Mouse (Mus musculus): ENCODE measurements at regions not wholly inside any gene's neighbourhood (a gene's known extent, or its start where the extent isn't known, plus 50 kb on each side); places are given as distances from the start of the nearest gene placed in this dataset.

DNA sequence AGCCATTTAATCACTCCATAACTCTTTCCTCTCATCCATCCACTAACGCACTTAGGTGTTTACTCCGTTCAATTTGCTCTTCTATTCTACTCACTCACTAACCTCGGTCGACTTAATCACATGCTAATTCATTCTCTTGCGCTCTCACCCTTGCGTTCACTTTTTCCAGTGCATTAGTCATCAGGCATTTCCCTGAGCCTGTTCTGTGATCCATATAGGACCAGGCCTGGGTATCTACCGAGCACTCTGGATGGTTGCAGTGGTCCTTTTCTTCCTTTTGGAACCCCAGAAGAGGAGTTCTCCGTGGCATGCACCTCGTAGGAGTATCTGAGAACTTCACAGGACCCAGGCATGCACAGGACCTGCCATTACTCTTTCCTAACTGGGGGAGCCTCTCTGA is 270.1 kb downstream of the 4933412E24Rik start:
- Histone ChIP-seq H3K27me3 (no peaks in the 10 kb centered on the region), H3K9ac (replicated peaks) (no peak overlapping the region), H3K36me3 (no peaks in the 10 kb centered on the region), H3K9me3 (no peaks in the 10 kb centered on the region), H3K4me1 (no peaks in the 10 kb centered on the region), H3K4me3 (no peak overlapping the region), H3K27ac (replicated peaks) (no peak overlapping the region), H3K4me2 (replicated peaks) (no peak overlapping the region)
- 47% methylated on average over 9 of the region's 9 CpGs for WGBS
- ATAC-seq (replicated peaks): 0 out of 2 replicates have a peak, but pooled peaks have one; percentile 23

DNA sequence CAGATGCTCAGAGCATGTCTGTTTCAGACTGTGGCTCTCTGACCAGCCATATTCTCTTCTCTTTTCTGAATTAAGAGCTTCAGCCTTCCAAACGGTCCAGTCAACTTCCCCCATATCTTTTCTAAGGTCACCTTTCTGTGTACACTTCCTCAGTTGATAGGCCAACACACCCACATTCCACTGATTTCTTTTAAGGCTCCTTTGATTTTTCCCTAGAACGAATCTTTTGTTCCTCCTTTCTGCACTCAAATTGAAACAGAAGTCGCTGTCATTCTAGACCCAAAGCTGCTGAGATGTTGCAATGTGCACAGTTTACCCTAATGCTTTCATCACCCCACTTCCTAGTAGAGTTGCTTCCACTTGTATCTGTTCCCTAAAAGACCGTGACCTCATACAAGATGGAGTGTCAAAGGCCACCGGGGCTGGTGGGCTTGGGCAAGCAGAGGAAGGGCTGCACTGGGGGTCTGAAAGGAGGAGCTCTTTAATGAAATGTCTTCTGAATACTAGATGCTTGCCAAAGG is 271.9 kb downstream of the 4933412E24Rik start:
- no peak overlapping the region for H3K4me3 ChIP-seq
- H3K4me2 ChIP-seq (replicated peaks): no peak overlapping the region
- H3K9ac ChIP-seq (replicated peaks): no peak overlapping the region
- WGBS: 64% methylated on average over 5 of the region's 5 CpGs
- ATAC-seq (replicated peaks): no peak
- no peaks in the 10 kb centered on the region for H3K4me1 ChIP-seq
- no peaks in the 10 kb centered on the region for H3K36me3 ChIP-seq
- no peak overlapping the region for H3K27ac ChIP-seq (replicated peaks)
- H3K9me3 ChIP-seq: no peaks in the 10 kb centered on the region
- no peaks in the 10 kb centered on the region for H3K27me3 ChIP-seq

GRCm38 (mm10) chr15:59739197-59739596 is 277.2 kb downstream of the 4933412E24Rik start:
- no peak for ATAC-seq (replicated peaks)
- no peaks in the 10 kb centered on the region for H3K9me3 ChIP-seq
- no peak overlapping the region for H3K4me2 ChIP-seq (replicated peaks)
- H3K27ac ChIP-seq (replicated peaks): no peak overlapping the region
- H3K36me3 ChIP-seq: no peaks in the 10 kb centered on the region
- WGBS: 89% methylated on average over 5 of the region's 5 CpGs
- no peak overlapping the region for H3K4me3 ChIP-seq
- H3K9ac ChIP-seq (replicated peaks): no peak overlapping the region
- H3K4me1 ChIP-seq: no peaks in the 10 kb centered on the region
- no peaks in the 10 kb centered on the region for H3K27me3 ChIP-seq

- no peaks in the 10 kb centered on the region for H3K36me3 ChIP-seq
- no peak overlapping the region for H3K4me3 ChIP-seq
- no peak overlapping the region for H3K27ac ChIP-seq (replicated peaks)
- no peaks in the 10 kb centered on the region for H3K9me3 ChIP-seq
- 88% methylated on average over 4 of the region's 4 CpGs for WGBS
- H3K27me3 ChIP-seq: no peaks in the 10 kb centered on the region
- no peak overlapping the region for H3K9ac ChIP-seq (replicated peaks)
- H3K4me2 ChIP-seq (replicated peaks): no peak overlapping the region
- ATAC-seq (replicated peaks): no peak
- H3K4me1 ChIP-seq: no peaks in the 10 kb centered on the region
Observed at GRCm38 (mm10) chr15:59737247-59737646, 279.2 kb downstream of the 4933412E24Rik start.

DNA sequence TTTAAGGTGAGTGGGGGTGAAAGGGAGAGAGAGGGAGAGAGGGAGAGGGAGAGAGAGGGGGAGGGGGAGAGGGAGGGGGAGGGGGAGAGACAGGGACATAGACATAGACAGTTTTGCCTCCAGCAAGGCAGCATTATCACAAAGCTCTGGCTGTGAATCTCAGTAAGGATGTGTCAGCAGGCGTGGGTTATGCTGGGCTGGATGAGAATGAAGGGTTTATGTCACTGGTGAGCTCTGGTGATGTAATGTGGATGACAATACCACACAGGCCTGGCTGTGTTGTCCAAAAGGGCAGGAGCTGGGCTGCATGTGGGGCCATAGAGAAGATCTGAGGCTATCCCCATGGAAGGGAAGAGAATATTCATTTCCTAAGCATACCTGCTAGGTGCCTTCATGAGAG is 282.0 kb downstream of the 4933412E24Rik start:
- Histone ChIP-seq H3K4me1 (no peaks in the 10 kb centered on the region), H3K4me2 (replicated peaks) (no peak overlapping the region), H3K27me3 (no peaks in the 10 kb centered on the region), H3K27ac (replicated peaks) (no peak overlapping the region), H3K9ac (replicated peaks) (no peak overlapping the region), H3K9me3 (no peaks in the 10 kb centered on the region), H3K4me3 (no peak overlapping the region), H3K36me3 (no peaks in the 10 kb centered on the region)
- no peak for ATAC-seq (replicated peaks)
- WGBS: 73% methylated on average over 1 of the region's 1 CpGs

DNA sequence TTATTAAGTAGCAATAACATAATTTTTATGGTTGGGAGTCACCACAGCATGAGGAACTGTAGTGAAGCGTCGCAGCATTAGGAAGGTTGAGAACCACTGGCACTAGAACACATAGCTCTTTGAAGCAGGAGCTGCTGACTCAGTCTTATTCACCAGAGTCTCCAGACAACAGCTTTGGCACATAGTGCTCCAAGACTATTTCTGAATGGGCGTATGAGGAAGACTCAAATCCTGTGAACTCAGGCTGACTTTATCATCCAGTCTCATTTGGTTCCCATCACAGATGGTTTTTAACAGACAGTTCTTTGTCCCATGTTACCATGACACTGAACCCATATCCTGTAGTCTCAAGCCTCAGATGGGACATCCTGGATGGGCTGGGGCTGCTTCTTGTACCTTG is 282.5 kb downstream of the 4933412E24Rik start:
- H3K4me1 ChIP-seq: no peaks in the 10 kb centered on the region
- WGBS: 96% methylated on average over 3 of the region's 3 CpGs
- ATAC-seq (replicated peaks): no peak

DNA sequence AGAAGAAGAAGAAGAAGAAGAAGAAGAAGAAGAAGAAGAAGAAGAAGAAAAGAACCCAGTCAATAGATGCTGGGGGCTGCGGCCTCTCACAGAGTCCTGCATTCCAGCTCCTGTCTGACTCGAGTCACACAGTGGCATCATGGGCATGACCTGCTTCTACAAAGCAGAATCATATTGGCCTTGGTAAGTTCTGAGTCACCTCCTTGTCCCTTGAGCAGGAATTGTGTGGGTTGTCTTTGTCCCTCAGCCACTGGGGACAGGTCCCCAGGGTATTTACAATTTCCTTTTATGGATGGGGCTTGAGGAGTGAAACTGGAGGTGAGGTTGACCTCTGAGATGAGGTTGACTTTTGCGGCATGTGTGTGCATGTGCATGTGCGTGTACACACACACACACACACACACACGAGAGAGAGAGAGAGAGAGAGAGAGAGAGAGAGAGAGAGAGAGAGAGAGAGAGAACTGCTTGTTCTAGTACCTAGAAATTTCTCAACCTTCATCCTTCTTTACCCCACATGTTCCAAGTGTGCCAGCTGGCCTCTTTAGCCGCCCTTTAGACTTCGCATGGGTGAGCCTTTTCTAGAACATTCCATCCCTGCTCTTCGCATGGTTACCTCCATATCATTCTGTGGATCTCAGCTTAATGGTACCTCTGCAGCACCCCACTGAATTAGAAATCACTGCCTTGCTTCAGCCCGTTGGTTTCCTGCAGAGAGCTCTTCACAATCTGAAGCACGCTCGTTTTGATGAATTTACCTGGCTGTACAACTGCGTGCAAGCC is 283.2 kb downstream of the 4933412E24Rik start:
- WGBS: 80% methylated on average over 12 of the region's 12 CpGs
- ATAC-seq (replicated peaks): no peak
- H3K4me1 ChIP-seq: no peaks in the 10 kb centered on the region
- no peak overlapping the region for H3K27ac ChIP-seq (replicated peaks)
- H3K9me3 ChIP-seq: no peaks in the 10 kb centered on the region
- no peak overlapping the region for H3K4me3 ChIP-seq
- no peaks in the 10 kb centered on the region for H3K27me3 ChIP-seq
- H3K9ac ChIP-seq (replicated peaks): no peak overlapping the region
- no peak overlapping the region for H3K4me2 ChIP-seq (replicated peaks)
- H3K36me3 ChIP-seq: no peaks in the 10 kb centered on the region

More for the DNA sequence above, 282.5 kb downstream of the 4933412E24Rik start:
- no peaks in the 10 kb centered on the region for H3K9me3 ChIP-seq
- H3K9ac ChIP-seq (replicated peaks): no peak overlapping the region
- no peak overlapping the region for H3K4me3 ChIP-seq
- H3K27ac ChIP-seq (replicated peaks): no peak overlapping the region
- H3K36me3 ChIP-seq: no peaks in the 10 kb centered on the region
- no peaks in the 10 kb centered on the region for H3K27me3 ChIP-seq
- H3K4me2 ChIP-seq (replicated peaks): no peak overlapping the region

DNA sequence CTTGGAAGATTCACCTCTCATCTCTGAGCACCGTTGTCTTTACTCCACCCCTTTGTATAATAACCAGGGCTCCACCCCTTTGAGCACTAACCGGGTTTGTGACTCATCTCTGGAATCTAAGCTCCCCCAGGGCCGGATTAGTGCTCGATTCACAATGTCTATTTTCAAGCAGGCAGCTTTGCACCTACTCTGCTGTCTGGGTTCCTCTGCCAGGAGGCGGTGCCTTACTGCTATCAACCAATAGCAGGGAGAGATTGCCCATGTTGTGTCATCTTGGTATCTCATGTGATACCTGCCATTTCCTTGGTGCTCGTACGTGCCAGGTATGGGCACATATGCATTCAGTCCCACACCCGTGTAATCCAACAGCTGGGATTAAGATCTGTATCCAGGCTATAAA is 285.3 kb downstream of the 4933412E24Rik start:
- 79% methylated on average over 8 of the region's 8 CpGs for WGBS
- no peak for ATAC-seq (replicated peaks)

DNA sequence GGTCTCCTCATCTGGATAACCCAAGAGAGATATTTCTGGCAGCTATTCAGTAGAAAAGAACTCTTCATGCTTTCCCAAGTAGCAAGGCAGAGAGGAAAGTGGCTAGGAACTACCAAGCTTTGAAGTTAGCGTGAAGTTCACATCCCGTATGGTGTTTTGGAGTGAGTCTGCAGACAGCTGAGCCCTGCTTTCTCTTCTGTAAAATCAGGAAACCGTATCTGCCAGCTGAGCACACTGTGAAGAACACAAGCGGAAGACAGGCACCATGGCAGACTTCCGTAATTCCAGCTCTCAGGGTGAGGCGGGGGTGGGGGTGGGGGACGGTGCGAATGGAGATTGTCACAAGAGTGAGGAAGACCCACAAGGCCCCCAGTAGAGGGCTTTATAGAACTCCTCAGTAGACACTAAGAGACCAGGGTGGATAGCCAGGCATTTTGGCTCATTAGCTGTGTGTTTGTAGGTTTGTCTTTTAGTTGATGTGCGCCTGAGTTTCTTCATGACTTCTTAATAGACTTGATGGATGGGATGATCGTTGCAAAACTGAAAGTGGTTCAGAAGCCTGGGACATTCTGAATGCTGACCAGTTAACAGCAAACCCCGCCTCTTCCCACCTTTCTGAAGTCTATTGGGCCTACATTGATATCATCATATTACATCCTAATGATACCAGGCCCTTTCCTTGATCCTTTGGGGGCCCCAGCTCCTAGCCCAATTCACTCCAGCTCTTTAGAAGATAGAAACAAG is 287.4 kb downstream of the 4933412E24Rik start:
- no peaks in the 10 kb centered on the region for H3K9me3 ChIP-seq
- H3K36me3 ChIP-seq: no peaks in the 10 kb centered on the region
- H3K27me3 ChIP-seq: no peaks in the 10 kb centered on the region
- H3K9ac ChIP-seq (replicated peaks): no peak overlapping the region
- no peak overlapping the region for H3K27ac ChIP-seq (replicated peaks)
- no peaks in the 10 kb centered on the region for H3K4me1 ChIP-seq
- no peak overlapping the region for H3K4me3 ChIP-seq
- WGBS: 83% methylated on average over 11 of the region's 11 CpGs
- ATAC-seq (replicated peaks): no peak
- H3K4me2 ChIP-seq (replicated peaks): no peak overlapping the region

More for the DNA sequence above, 285.3 kb downstream of the 4933412E24Rik start:
- H3K9me3 ChIP-seq: no peaks in the 10 kb centered on the region
- H3K9ac ChIP-seq (replicated peaks): no peak overlapping the region
- H3K4me1 ChIP-seq: no peaks in the 10 kb centered on the region
- H3K27ac ChIP-seq (replicated peaks): no peak overlapping the region
- no peak overlapping the region for H3K4me2 ChIP-seq (replicated peaks)
- H3K36me3 ChIP-seq: no peaks in the 10 kb centered on the region
- H3K4me3 ChIP-seq: no peak overlapping the region
- no peaks in the 10 kb centered on the region for H3K27me3 ChIP-seq

GRCm38 (mm10) chr15:59728131-59728601 is 288.2 kb downstream of the 4933412E24Rik start:
- H3K4me2 ChIP-seq (replicated peaks): no peak overlapping the region
- H3K9ac ChIP-seq (replicated peaks): no peak overlapping the region
- ATAC-seq (replicated peaks): no peak
- no peak overlapping the region for H3K27ac ChIP-seq (replicated peaks)
- no peaks in the 10 kb centered on the region for H3K9me3 ChIP-seq
- H3K27me3 ChIP-seq: no peaks in the 10 kb centered on the region
- H3K36me3 ChIP-seq: no peaks in the 10 kb centered on the region
- H3K4me1 ChIP-seq: no peaks in the 10 kb centered on the region
- no peak overlapping the region for H3K4me3 ChIP-seq
- 84% methylated on average over 8 of the region's 8 CpGs for WGBS

GRCm38 (mm10) chr15:59725881-59726280 is 290.5 kb downstream of the 4933412E24Rik start:
- Histone ChIP-seq H3K36me3 (no peaks in the 10 kb centered on the region), H3K27ac (replicated peaks) (no peak overlapping the region), H3K4me3 (no peak overlapping the region), H3K27me3 (no peaks in the 10 kb centered on the region), H3K9me3 (no peaks in the 10 kb centered on the region), H3K4me1 (no peaks in the 10 kb centered on the region), H3K4me2 (replicated peaks) (no peak overlapping the region), H3K9ac (replicated peaks) (no peak overlapping the region)
- 92% methylated on average over 4 of the region's 4 CpGs for WGBS
- no peak for ATAC-seq (replicated peaks)

DNA sequence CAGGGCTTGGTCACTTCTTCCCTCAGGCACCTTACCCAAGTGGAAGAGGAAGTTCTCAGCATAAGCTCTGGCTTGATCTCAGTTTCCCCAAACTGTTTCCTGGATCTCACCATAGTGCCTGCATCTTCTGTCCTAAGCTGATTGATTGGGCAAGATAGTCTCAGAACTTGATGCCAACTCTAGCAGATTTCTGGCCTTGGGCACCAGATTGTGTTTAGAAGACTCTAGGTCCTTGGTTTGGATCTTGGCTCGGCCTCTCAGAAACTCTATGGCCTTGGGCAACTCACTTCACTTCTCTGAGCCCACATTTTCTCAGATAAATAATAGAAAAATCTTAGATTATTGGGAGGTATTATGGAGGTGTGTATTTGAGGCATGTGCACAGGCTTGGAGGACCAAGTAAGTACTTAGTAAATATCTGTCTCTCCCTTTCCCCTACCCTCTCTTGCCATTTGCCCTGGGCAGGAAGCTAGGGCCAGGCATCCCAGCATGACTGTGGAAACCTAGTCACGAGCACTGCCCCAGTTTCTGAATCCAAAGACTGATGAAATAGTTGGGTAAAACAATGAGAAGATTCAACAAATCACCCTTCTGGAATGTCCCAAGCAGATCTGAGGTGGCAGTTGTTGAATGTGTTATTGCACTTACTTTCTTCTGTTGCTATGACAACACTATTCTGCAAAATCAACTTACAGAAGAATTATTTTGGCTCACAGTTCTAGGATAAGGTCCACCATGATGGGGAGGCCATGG is 293.6 kb downstream of the 4933412E24Rik start:
- no peak overlapping the region for H3K4me3 ChIP-seq
- H3K9me3 ChIP-seq: no peaks in the 10 kb centered on the region
- no peak for ATAC-seq (replicated peaks)
- 74% methylated on average over 2 of the region's 2 CpGs for WGBS
- H3K9ac ChIP-seq (replicated peaks): no peak overlapping the region
- H3K27me3 ChIP-seq: no peaks in the 10 kb centered on the region
- H3K36me3 ChIP-seq: no peaks in the 10 kb centered on the region
- H3K4me2 ChIP-seq (replicated peaks): no peak overlapping the region
- no peak overlapping the region for H3K27ac ChIP-seq (replicated peaks)
- H3K4me1 ChIP-seq: no peaks in the 10 kb centered on the region
